Mouse (Mus musculus) mouse embryonic stem cell (cell line): ENCODE data around the gene Sltm.

Source experiments
- in situ Hi-C, 2 experiments: fragments of 300-500 bp; cut with MboI; formaldehyde crosslinking; loops; 1 replicate in 1 of 2; 3 replicates in 1 of 2; pipeline ENCODE4 v1.14.3; 2019 to 2020; ENCODE audit warnings: low sequenced_read_pairs in 2 of 2, low pct_unique_long_range_greater_than_20kb in 1 of 2, mixed read lengths in 1 of 2; ENCODE audit not compliant: unreplicated experiment in 1 of 2

Gene Sltm

DNA sequence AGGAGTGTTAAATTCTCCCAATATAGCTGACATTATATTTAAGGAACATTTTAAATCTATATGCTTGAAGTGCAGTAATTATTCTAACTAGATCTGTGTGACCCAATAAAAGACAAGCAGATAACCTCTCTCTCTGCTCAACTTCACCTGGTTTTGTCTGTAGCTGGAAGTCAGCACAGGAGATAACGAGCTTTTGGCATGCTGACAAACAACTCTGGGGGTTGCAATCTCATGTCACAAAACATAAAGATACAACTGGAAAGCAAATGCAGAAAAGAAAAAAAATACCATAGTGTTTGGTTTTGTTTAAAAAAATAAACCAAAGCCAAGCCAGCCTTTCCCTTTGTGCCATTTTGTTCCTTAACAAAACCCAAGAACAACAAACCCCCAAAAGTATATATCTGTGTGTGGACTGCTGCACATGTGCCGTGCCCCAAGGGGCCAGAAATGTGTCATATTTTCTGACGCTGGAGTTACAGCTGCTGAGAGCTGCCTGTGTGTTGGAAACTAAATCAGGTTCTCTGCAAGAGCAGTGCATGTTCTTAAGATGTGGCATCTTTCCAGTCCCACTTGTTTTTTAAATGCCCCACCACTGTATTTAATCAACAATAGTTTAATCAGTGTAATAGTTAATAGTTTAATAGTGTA, 68.6 kb downstream of the Sltm start:
- in situ Hi-C loops, result no loop called here

DNA sequence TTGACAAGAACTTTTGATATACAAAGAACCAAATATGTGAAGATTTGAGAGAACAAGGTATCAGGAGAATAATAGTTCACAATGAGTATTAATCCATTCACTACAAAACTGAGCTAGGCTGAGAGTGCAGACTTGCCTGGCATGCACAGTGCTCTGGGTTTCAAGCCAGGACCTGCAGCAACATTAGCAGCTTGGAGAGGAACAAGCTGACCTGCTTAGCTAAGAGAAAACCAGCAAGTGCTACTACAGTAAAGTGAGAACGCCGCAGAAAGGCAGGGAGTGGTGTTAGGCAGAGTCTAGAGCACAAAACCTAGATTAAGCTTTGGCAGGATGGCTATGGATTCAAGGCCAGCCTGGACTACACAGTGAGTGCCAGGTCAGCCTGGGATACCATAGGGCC, 87.2 kb downstream of the Sltm start:
- in situ Hi-C loops, result no loop called here

DNA sequence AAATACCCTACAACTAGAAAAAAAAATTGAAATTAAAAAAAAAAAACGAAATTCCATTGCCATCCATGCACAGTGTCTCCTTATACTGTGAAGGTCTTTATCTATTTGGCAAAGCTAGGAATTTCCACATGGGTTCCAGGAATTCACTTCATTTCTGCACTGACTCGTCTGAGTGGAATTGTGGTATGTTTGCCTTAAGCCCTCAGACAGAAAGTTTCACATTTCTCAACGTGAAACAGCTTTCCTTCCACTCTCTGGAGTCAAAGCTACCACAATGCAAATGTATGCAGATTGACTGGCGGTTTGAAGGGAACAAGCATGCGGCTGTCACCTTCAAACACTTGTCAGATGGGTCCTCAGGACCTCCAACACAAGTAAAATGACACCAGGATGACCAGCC, 89.1 kb downstream of the Sltm start:
- in situ Hi-C loops, result no loop called here

DNA sequence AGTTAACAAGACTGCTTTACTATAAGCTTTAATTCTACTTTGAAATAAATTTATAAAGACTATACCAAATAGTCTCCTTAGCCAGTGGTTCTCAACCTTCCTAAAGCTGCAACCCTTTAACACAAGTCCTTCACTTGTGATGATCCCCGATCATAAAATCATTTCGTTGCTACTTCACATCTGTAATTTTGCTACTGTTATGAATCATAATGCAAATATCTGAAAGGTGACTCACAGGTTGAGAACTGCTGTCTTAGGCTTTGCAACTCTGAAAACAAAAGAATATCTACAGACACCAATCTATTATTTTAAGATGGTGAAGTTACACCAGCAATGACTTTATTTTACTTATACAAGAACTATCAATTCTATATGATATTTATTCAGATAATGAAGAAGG, 94.2 kb downstream of the Sltm start:
- in situ Hi-C loops, result no loop called here
